Mouse (Mus musculus) hindbrain, embryonic 11.5 days (tissue): ENCODE data around the gene Fam208b. TPM values are rescaled to one million over a fixed set of nuclear protein-coding genes. Genes with fewer than 3 reads are reported as not detected.

Source experiments
- ATAC-seq: fragments of 200-750 bp; cut with Nextera tagmentation; 2 replicates; pipeline ENCODE4 v1.8.0; 2017; ENCODE audit warnings: mild to moderate bottlenecking, moderate TSS enrichment, moderate library complexity; ENCODE audit not compliant: low FRiP score
- DNase-seq: peaks from one replicate; pipeline ENCODE4 v3.0.0-alpha.2; 2015; ENCODE audit warnings: low spot score
- H3K27ac ChIP-seq: fragments of 300-500 bp; sonication (generic); 2 replicates; pipeline ENCODE4 v1.5.1; 2014; ENCODE audit warnings: mild to moderate bottlenecking, low read depth, low read length
- H3K27me3 ChIP-seq: fragments of 300-500 bp; sonication (generic); 2 replicates; pipeline ENCODE4 v1.6.1; 2014; ENCODE audit warnings: mild to moderate bottlenecking, low read length, moderate library complexity, mixed read lengths; ENCODE audit not compliant: control insufficient read depth, insufficient read depth
- H3K36me3 ChIP-seq: fragments of 300-500 bp; sonication (generic); 2 replicates; pipeline ENCODE4 v1.6.1; 2014; ENCODE audit warnings: mild to moderate bottlenecking, low read length, moderate library complexity, mixed read lengths; ENCODE audit not compliant: control insufficient read depth, insufficient read depth
- H3K4me1 ChIP-seq: fragments of 300-500 bp; sonication (generic); replicated peaks from 2 replicates; pipeline ENCODE4 v1.6.1; 2014; ENCODE audit warnings: low read length, mixed read lengths; ENCODE audit not compliant: control insufficient read depth, insufficient read depth
- H3K4me2 ChIP-seq: fragments of 300-500 bp; sonication (generic); replicated peaks from 2 replicates; pipeline ENCODE4 v1.6.1; 2014; ENCODE audit warnings: mild to moderate bottlenecking, low read depth, low read length
- H3K4me3 ChIP-seq: fragments of 300-500 bp; sonication (generic); 2 replicates; pipeline ENCODE4 v1.5.1; 2014; ENCODE audit warnings: low read depth, low read length
- H3K9ac ChIP-seq: fragments of 300-500 bp; sonication (generic); 2 replicates; pipeline ENCODE4 v1.6.1; 2014; ENCODE audit warnings: low read depth, low read length
- H3K9me3 ChIP-seq: fragments of 300-500 bp; sonication (generic); 2 replicates; pipeline ENCODE4 v1.6.1; 2016; ENCODE audit warnings: low read length; ENCODE audit not compliant: control insufficient read depth
- WGBS: fragments of 180-500 bp; shearing (Covaris S2); extraction: QIAGEN DNeasy Blood & Tissue Kit; methylation state at CpG from one replicate; pipeline ENCODE4 v1.1.7; 2014; 5-methylcytosine and 5-hydroxymethylcytosine counted together
- polyA plus RNA-seq: library from polyadenylated mRNA; unstranded; fragments of >200 nt; fragmentation: Nextera tagmentation; extraction: Ambion mirVana; gene quantifications from 2 replicates; pipeline ENCODE4 v1.2.1, GENCODE M21; 2014

The Fam208b gene
- polyA plus RNA-seq, 1 experiment from 2014 or later = 37.2 TPM

DNA sequence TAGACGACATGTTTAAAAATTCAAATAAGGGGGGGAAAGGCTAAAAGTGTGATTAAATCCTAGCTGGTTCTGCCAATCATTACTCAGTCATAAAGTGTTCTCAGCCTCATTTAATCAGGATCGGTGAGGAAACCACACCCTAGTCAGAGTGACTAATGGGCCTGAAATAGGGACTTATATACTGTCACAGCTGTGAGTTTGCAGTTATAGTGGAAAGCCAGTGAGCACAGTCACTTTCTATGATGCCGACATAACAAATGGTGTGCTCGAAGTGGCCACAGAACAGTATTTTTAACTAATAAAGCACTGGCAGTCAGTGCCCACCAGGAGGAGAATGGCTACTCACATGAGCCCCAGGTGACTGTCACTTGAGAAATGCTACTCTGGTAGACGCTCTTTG lies 66.0 kb downstream of the Fam208b start:
- Histone ChIP-seq H3K4me2 (no peak overlapping the region), H3K36me3 (no peaks in the 10 kb centered on the region), H3K4me3 (no peak overlapping the region), H3K27ac (no peak overlapping the region), H3K4me1 (no peaks in the 10 kb centered on the region), H3K27me3 (no peaks in the 10 kb centered on the region), H3K9ac (no peak overlapping the region), H3K9me3 (no peaks in the 10 kb centered on the region)
- no peak for ATAC-seq
- 80% methylated on average over 5 of the region's 5 CpGs for WGBS
- no peak for DNase-seq

- Histone ChIP-seq H3K4me1 (no peaks in the 10 kb centered on the region), H3K4me3 (no peak overlapping the region), H3K36me3 (no peaks in the 10 kb centered on the region), H3K27me3 (no peaks in the 10 kb centered on the region), H3K4me2 (no peak overlapping the region), H3K9ac (no peak overlapping the region), H3K9me3 (no peaks in the 10 kb centered on the region), H3K27ac (no peak overlapping the region)
- no peak for DNase-seq
- WGBS = 94% methylated on average over 4 of the region's 4 CpGs
- no peak for ATAC-seq
These were observed 66.6 kb downstream of the Fam208b start for GRCm38 (mm10) chr13:3544077-3544874.

DNA sequence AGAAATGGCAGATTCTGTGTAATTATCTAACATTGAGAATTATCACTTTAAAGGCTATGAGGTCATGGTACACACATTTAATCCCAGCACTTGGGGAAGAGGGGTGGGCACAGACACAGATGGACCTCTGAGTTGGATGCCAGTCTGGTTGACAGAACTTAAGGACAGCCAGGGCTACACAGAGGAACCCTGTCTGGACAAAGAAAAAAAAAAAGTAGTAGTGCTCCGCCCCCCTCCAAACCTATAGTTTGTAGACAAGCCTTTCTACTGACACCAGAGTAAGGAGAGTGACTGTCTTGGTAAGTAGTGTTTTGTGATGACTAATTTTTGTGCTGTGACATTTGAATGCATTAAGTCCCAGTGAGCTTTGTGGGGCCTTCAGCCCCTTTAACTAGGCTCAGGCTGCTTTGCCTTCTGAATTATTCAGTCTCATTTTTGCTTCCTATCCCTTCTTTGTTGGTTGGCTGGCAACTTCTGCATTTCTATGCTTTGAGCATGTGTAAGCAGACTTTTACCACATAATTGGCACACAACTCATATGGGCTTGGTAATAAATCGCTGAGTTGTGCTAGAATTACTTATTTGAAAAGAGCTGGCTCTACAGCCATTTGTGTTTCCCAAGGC lies 69.6 kb downstream of the Fam208b start:
- Histone ChIP-seq H3K9ac (no peak overlapping the region), H3K4me1 (no peaks in the 10 kb centered on the region), H3K27ac (no peak overlapping the region), H3K9me3 (no peaks in the 10 kb centered on the region; the same call in 1 of the 2 replicates), H3K36me3 (no peaks in the 10 kb centered on the region), H3K4me3 (no peak overlapping the region), H3K27me3 (no peaks in the 10 kb centered on the region), H3K4me2 (no peak overlapping the region)
- DNase-seq (no peak), ATAC-seq (no peak)
- WGBS = 77% methylated on average over 2 of the region's 2 CpGs

- no peaks in the 10 kb centered on the region for H3K27me3 ChIP-seq
- H3K4me1 ChIP-seq = no peaks in the 10 kb centered on the region
- peak overlapping the region; percentile 46 for H3K4me2 ChIP-seq
- no peak overlapping the region for H3K27ac ChIP-seq
- DNase-seq (no peak), ATAC-seq (no peak)
- WGBS = 28% methylated on average over 2 of the region's 2 CpGs
- H3K9ac ChIP-seq = no peak overlapping the region
- no peaks in the 10 kb centered on the region; the same call in 1 of the 2 replicates for H3K9me3 ChIP-seq
- no peak overlapping the region for H3K4me3 ChIP-seq
- no peaks in the 10 kb centered on the region for H3K36me3 ChIP-seq
These were observed 70.7 kb downstream of the Fam208b start for GRCm38 (mm10) chr13:3540166-3540565.

DNA sequence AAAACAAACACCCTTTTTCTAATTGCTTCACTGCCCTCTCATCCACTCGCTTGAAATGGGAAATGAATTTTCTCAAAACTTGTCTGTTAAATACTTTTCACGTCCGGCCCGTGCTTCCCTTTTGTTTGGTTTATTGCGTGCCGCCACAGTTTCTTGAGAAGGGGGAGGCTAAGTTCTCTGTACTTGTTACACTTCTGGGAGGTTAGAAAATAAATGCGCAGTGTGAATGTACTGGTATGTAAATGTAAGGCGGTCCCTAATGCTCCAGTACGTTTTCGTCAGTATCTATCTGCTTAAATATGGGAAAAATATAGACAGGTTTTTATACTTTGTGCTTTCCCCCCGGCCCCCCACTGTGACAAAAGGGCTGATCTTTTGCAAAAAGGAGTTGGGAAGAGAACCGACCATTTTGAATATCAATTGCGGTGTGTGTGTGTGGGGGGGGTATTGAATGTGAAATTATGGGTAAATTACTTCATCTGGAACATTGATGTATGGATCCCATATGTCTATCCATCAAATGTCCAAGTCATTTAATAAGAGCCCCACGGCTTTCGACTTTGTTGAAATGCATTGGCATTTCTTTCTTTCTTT lies 71.8 kb downstream of the Fam208b start:
- peak overlapping the region; percentile 98 for H3K9ac ChIP-seq
- H3K9me3 ChIP-seq = no peaks in the 10 kb centered on the region; the same call in 1 of the 2 replicates
- ATAC-seq (no peak), DNase-seq (peak; percentile 47)
- peak overlapping the region; percentile 46 for H3K4me2 ChIP-seq
- H3K4me3 ChIP-seq = peak overlapping the region; percentile 94
- H3K36me3 ChIP-seq = no peaks in the 10 kb centered on the region
- WGBS = 2% methylated on average over 15 of the region's 15 CpGs
- no peaks in the 10 kb centered on the region for H3K27me3 ChIP-seq
- no peaks in the 10 kb centered on the region for H3K4me1 ChIP-seq
- peak overlapping the region; percentile 98 for H3K27ac ChIP-seq

GRCm38 (mm10) chr13:3538223-3538968 lies 72.5 kb downstream of the Fam208b start:
- ATAC-seq (peak; percentile 75), DNase-seq (peak; percentile 71)
- Histone ChIP-seq H3K27me3 (no peaks in the 10 kb centered on the region), H3K4me1 (no peaks in the 10 kb centered on the region), H3K9me3 (no peaks in the 10 kb centered on the region; the same call in 1 of the 2 replicates), H3K27ac (peak overlapping the region; percentile 98), H3K4me3 (peak overlapping the region; percentile 94), H3K4me2 (peak overlapping the region; percentile 46), H3K36me3 (no peaks in the 10 kb centered on the region), H3K9ac (peak overlapping the region; percentile 98)
- WGBS = under 1% methylated on average over 46 of the region's 59 CpGs

- H3K27me3 ChIP-seq = no peaks in the 10 kb centered on the region
- ATAC-seq = peak; percentile 97
These were observed 73.2 kb downstream of the Fam208b start, which contains the start of gene Gdi2 for GRCm38 (mm10) chr13:3537594-3538222. Gdi2 (plus strand) TSS chr13:3538063.

GRCm38 (mm10) chr13:3534146-3534545 lies 76.8 kb downstream of the Fam208b start:
- no peaks in the 10 kb centered on the region; the same call in 1 of the 2 replicates for H3K9me3 ChIP-seq
- 92% methylated on average over 4 of the region's 4 CpGs for WGBS
- H3K9ac ChIP-seq = no peak overlapping the region
- H3K4me1 ChIP-seq = no peaks in the 10 kb centered on the region
- DNase-seq (no peak), ATAC-seq (no peak)
- no peak overlapping the region for H3K27ac ChIP-seq
- H3K4me2 ChIP-seq = no peak overlapping the region
- H3K27me3 ChIP-seq = no peaks in the 10 kb centered on the region
- H3K4me3 ChIP-seq = no peak overlapping the region
- no peaks in the 10 kb centered on the region for H3K36me3 ChIP-seq

More at GRCm38 (mm10) chr13:3537594-3538222, 73.2 kb downstream of the Fam208b start, which contains the start of gene Gdi2:
- Histone ChIP-seq H3K9me3 (no peaks in the 10 kb centered on the region; the same call in 1 of the 2 replicates), H3K36me3 (no peaks in the 10 kb centered on the region), H3K4me3 (peak within 1 kb of the TSS; percentile 94), H3K4me2 (peak within 1 kb of the TSS; percentile 80), H3K4me1 (no peaks in the 10 kb centered on the region), H3K27ac (peak within 1 kb of the TSS; percentile 98), H3K9ac (peak within 1 kb of the TSS; percentile 98)
- DNase-seq = peak; percentile 98
- WGBS = under 1% methylated on average over 27 of the region's 47 CpGs
